Mouse (Mus musculus): ENCODE data around the gene Tex14. TPM values are rescaled to one million over a fixed set of nuclear protein-coding genes. Genes with fewer than 3 reads are reported as not detected.

The Tex14 gene
- total and polyA plus RNA-seq, 2 experiments from 2014 or later, result 0.73 to 3.4 TPM

DNA sequence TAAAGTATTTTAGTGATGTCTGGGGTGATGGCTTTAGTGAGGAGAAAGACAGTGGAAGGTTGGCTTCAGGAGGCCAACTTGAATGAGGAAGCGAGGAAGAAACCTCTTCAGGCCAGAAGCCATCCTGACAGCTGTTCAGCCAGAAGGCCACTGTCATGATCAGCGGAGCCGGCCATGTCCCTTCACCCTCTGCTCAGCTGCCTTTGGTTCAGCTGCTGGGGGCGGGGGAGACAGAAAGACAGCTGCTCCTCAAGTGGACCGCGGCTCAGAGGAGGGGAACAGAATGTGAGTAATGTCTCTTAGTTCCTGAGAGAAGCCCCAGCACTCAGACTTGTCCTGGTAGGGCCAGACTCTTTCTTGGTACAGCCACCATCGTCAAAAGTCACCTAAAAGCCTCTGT lies 168.9 kb downstream of the Tex14 start:
- DNase-seq (ENCODE audit: low spot score) (peak; percentile 31), ATAC-seq (no peak; the same call in 1 of the 2 replicates)
- Histone ChIP-seq H3K27ac (no peak overlapping the region), H3K4me2 (ENCODE audit: low read depth, low read length) (no peak overlapping the region), H3K36me3 (ENCODE audit: insufficient read depth, low read length) (no peaks in the 10 kb centered on the region), H3K27me3 (ENCODE audit: insufficient read depth, low read length) (no peaks in the 10 kb centered on the region), H3K4me3 (ENCODE audit: low read length) (no peak overlapping the region), H3K9ac (replicated peaks; ENCODE audit: low read length) (no peak overlapping the region), H3K9me3 (ENCODE audit: low read length) (no peaks in the 10 kb centered on the region), H3K4me1 (ENCODE audit: insufficient read depth, low read length) (peaks cover 6% of the 10 kb centered on the region; the same call in 1 of the 2 replicates)
- WGBS, result 61% methylated on average over 7 of the region's 7 CpGs
- no peak for TF ChIP-seq CTCF (IDR thresholded peaks at IDR 0.05; ENCODE audit: low read depth)

DNA sequence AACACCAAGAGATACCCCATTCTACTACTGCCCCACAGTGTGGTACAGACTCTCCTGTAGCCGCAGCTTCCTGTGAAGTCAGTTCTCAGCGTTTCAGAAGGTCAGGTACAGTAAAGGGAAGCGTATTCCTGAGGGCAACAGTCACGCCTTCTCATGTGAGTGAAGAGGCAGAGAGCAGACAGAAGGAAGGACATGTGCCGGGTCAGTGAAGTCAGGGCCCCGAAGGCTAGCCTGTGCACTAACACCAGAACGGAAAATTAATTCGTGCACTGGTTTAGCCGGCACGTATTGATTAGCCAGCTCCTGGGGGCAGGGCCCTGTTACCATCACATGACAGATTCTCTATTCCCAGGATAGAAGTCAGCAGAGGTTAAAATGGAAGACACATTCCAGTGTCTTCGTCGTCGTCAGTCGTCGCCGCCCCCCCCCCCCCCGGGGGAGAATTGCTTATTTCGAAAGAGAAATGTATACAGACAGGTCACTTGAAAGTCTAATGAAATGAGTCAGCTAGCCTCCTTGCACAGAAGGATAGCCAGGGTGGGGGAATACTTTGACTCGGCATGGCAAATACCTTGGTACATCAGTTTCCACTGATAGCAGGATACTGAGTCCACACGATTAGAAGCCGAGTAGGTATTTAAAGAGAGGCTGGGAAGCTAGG lies 169.8 kb downstream of the Tex14 start:
- Histone ChIP-seq H3K36me3 (ENCODE audit: insufficient read depth, low read length) (no peaks in the 10 kb centered on the region), H3K9me3 (ENCODE audit: low read length) (no peaks in the 10 kb centered on the region), H3K4me3 (ENCODE audit: low read length) (no peak overlapping the region), H3K9ac (replicated peaks; ENCODE audit: low read length) (no peak overlapping the region), H3K27ac (no peak overlapping the region), H3K27me3 (ENCODE audit: insufficient read depth, low read length) (no peaks in the 10 kb centered on the region), H3K4me1 (ENCODE audit: insufficient read depth, low read length) (peaks cover 6% of the 10 kb centered on the region; the same call in 1 of the 2 replicates), H3K4me2 (ENCODE audit: low read depth, low read length) (no peak overlapping the region)
- TF ChIP-seq CTCF (IDR thresholded peaks at IDR 0.05; ENCODE audit: low read depth), result no peak
- WGBS, result 69% methylated on average over 21 of the region's 21 CpGs
- no peak for ATAC-seq
- DNase-seq (ENCODE audit: low spot score), result no peak

DNA sequence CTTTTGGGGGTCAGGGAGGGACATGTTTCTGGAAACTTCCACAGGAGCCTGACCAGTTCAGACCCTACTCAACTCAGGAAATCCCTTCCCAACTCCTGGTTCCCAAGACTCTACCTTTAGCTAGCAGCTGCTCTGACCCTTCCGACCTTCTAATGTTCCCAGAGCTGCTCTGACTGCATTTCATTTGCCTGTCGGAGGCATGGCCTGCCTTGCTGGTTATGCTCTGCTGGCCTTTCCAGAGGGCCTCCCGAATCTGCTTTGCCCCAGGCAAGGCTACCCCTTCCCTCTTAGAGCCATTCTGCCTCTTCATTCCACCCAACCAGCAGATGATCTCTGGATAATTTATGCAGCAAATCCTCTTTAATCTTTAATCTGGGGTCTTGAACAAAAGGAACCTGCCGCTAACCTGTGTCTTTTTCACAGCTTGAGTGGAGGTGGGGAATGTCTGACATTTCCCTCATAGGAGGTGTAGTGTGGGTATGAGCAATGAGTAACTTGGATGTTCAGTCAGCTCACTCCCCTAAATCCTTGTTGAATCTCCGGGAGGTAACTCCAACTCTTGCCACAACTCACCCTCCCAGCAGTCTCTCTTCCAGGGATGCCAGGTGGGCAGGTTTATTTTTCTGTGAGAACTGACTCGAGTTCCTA lies 172.9 kb downstream of the Tex14 start:
- H3K27ac ChIP-seq, result no peak overlapping the region
- H3K4me1 ChIP-seq (ENCODE audit: insufficient read depth, low read length), result peaks cover 6% of the 10 kb centered on the region; the same call in 1 of the 2 replicates
- no peak for ATAC-seq
- TF ChIP-seq CTCF (IDR thresholded peaks at IDR 0.05; ENCODE audit: low read depth), result no peak
- H3K27me3 ChIP-seq (ENCODE audit: insufficient read depth, low read length), result no peaks in the 10 kb centered on the region
- 22% methylated on average over 6 of the region's 6 CpGs for WGBS
- H3K4me2 ChIP-seq (ENCODE audit: low read depth, low read length), result peak overlapping the region; percentile 87
- H3K9ac ChIP-seq (replicated peaks; ENCODE audit: low read length), result peak overlapping the region; percentile 65
- H3K4me3 ChIP-seq (ENCODE audit: low read length), result peak overlapping the region; percentile 48
- H3K9me3 ChIP-seq (ENCODE audit: low read length), result no peaks in the 10 kb centered on the region
- DNase-seq (ENCODE audit: low spot score), result no peak
- H3K36me3 ChIP-seq (ENCODE audit: insufficient read depth, low read length), result no peaks in the 10 kb centered on the region

DNA sequence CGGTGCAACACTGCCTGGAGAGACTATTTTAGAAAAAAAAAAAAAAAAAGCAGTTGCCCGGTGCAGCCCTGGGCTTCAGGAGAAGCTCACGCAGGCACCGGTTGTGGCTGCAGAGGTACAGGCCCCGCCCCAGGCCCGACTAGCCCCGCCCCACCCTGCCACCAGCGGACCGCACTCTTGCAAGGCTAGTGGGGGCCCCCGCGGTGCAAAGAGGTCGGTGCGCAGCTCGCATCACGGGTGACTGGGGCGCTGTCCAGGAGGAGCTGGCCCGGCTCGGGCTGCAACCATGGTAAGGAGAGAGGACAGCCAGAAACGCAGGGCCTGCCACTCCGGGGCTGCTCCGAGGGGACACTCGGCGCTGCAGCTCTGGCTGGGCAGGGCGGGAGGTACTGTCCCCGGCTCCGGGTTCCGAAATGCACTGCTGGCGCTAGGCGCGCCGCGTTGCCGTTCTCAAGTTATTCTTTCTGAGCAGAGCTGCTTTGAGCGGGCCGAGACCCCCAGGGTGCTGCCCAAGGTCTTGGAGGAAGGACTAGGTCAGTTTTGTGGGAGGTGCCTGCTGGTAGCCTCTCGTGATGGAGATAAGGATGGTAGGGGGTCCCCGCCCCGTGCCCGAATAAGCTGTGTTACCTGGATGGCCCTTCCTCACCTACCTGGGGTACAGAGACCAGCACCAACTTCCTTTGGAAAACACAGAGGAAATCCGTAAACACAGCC lies 173.5 kb downstream of the Tex14 start:
- peak overlapping the region; percentile 65 for H3K9ac ChIP-seq (replicated peaks; ENCODE audit: low read length)
- peaks cover 6% of the 10 kb centered on the region; the same call in 1 of the 2 replicates for H3K4me1 ChIP-seq (ENCODE audit: insufficient read depth, low read length)
- ATAC-seq (peak; percentile 79), DNase-seq (ENCODE audit: low spot score) (peak; percentile 65)
- WGBS, result under 1% methylated on average over 40 of the region's 40 CpGs
- H3K9me3 ChIP-seq (ENCODE audit: low read length), result no peaks in the 10 kb centered on the region
- H3K36me3 ChIP-seq (ENCODE audit: insufficient read depth, low read length), result no peaks in the 10 kb centered on the region
- peak overlapping the region; percentile 87 for H3K4me2 ChIP-seq (ENCODE audit: low read depth, low read length)
- TF ChIP-seq CTCF (IDR thresholded peaks at IDR 0.05; ENCODE audit: low read depth), result no peak
- no peaks in the 10 kb centered on the region for H3K27me3 ChIP-seq (ENCODE audit: insufficient read depth, low read length)
- H3K4me3 ChIP-seq (ENCODE audit: low read length), result peak overlapping the region; percentile 48
- peak overlapping the region; percentile 80 for H3K27ac ChIP-seq

DNA sequence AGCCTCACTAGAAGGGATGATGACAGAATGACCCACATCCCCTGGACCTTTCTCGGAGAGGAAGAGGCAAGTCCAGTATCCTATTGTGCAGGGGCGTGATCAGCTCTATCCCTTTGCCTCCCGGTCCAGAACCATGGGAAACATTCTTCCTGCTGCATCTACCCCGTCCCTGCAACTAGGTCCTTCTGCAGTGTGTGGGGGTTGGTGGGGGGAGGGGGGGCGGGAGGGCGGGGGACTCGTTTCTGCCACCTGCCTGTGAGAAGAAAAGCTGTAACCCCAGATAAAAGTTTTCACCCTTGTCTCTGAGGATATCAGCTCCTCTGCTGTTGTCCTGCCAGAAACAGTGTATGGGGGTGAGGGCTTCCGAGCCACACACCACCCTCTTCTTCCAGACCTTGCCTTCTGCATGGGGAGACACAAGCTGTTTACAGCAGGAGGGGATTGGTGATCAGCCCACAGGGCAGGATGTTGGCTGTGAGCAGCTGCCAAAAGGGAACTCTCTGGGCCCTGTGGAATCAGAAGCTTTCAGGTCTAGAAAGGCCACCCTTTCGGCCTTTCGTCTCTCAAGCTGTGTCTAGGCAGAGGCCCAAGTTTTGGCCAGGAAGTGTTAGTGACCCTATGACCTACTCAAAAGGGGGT lies 174.2 kb downstream of the Tex14 start:
- Histone ChIP-seq H3K9me3 (ENCODE audit: low read length) (no peaks in the 10 kb centered on the region), H3K4me1 (ENCODE audit: insufficient read depth, low read length) (peaks cover 6% of the 10 kb centered on the region; the same call in 1 of the 2 replicates), H3K27me3 (ENCODE audit: insufficient read depth, low read length) (no peaks in the 10 kb centered on the region), H3K9ac (replicated peaks; ENCODE audit: low read length) (peak overlapping the region; percentile 65), H3K4me3 (ENCODE audit: low read length) (peak overlapping the region; percentile 48), H3K27ac (peak overlapping the region; percentile 80), H3K36me3 (ENCODE audit: insufficient read depth, low read length) (no peaks in the 10 kb centered on the region), H3K4me2 (ENCODE audit: low read depth, low read length) (peak overlapping the region; percentile 87)
- DNase-seq (ENCODE audit: low spot score), result peak; percentile 47
- peak; percentile 62 for ATAC-seq
- TF ChIP-seq CTCF (IDR thresholded peaks at IDR 0.05; ENCODE audit: low read depth), result peak; percentile 7; the same call in 1 of the 2 replicates
- 8% methylated on average over 10 of the region's 10 CpGs for WGBS

DNA sequence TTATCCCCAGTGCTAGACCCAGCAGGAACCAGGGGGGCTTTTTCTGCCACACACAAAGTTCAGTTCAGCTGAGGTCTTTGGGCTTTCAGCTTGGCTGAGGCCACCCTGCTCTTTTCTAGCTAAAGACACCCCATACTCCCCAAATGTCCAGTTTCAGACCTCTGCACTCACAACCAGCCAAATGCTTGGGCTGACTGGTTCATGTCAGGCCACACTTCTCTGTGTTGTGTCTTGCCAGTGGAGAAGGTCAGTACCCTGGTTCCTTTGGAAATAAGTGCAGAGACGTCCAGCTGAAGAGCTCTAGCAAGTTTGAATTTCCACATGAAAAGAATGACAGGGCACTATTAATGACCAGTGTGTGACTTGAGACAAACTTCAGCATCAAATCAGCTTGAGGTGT lies 174.8 kb downstream of the Tex14 start:
- no peak for TF ChIP-seq CTCF (IDR thresholded peaks at IDR 0.05; ENCODE audit: low read depth)

More for the DNA sequence above, 174.8 kb downstream of the Tex14 start:
- Histone ChIP-seq H3K27me3 (ENCODE audit: insufficient read depth, low read length) (no peaks in the 10 kb centered on the region), H3K9ac (replicated peaks; ENCODE audit: low read length) (no peak overlapping the region), H3K4me2 (ENCODE audit: low read depth, low read length) (peak overlapping the region; percentile 87; the same call in 1 of the 2 replicates), H3K4me3 (ENCODE audit: low read length) (no peak overlapping the region), H3K4me1 (ENCODE audit: insufficient read depth, low read length) (peaks cover 6% of the 10 kb centered on the region; the same call in 1 of the 2 replicates), H3K27ac (peak overlapping the region; percentile 80; the same call in 1 of the 2 replicates), H3K36me3 (ENCODE audit: insufficient read depth, low read length) (no peaks in the 10 kb centered on the region), H3K9me3 (ENCODE audit: low read length) (no peaks in the 10 kb centered on the region)
- no peak for ATAC-seq
- DNase-seq (ENCODE audit: low spot score), result no peak
- 16% methylated on average over 1 of the region's 1 CpGs for WGBS

All from hindbrain, postnatal 0 days (tissue).